Mouse (Mus musculus): ENCODE measurements at regions not wholly inside any gene's neighbourhood (a gene's known extent, or its start where the extent isn't known, plus 50 kb on each side); places are given as distances from the start of the nearest gene placed in this dataset.

DNA sequence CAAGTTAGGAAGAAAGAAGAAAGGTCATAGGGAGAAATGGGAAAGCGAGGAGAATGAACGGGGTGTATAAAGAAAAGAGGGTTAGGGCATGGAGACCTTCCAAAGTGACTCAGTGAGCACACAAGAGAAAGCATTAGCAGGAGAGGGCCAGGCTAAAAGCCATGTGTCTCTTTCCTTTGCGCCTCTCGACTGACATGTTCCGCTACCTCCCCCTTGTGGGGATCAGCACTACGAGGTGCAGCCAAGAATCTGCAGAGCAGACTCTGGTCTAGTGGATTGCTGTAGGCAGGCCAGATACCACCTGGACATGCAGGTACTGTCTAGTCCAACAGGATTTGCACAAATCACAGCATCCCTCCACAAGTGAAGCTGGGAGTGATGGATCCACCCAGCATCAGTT is 54.0 kb downstream of the Kcna5 start:
- Histone ChIP-seq H3K36me3 (ENCODE audit: control insufficient read depth, insufficient read depth) (no peaks in the 10 kb centered on the region), H3K4me2 (ENCODE audit: low read depth, low read length) (no peak overlapping the region), H3K27ac (ENCODE audit: low read length) (no peak overlapping the region), H3K9me3 (replicated peaks; ENCODE audit: control insufficient read depth, low read length) (no peaks in the 10 kb centered on the region), H3K9ac (ENCODE audit: low read length) (no peak overlapping the region), H3K4me1 (ENCODE audit: control insufficient read depth, insufficient read depth, low read length) (peaks cover 5% of the 10 kb centered on the region), H3K4me3 (ENCODE audit: low read length) (no peak overlapping the region), H3K27me3 (ENCODE audit: control insufficient read depth, insufficient read depth, low read length) (no peaks in the 10 kb centered on the region)
- ATAC-seq (replicated peaks; ENCODE audit: extremely low read depth, insufficient read depth, low FRiP score) = no peak
- WGBS = 55% methylated on average over 6 of the region's 6 CpGs

DNA sequence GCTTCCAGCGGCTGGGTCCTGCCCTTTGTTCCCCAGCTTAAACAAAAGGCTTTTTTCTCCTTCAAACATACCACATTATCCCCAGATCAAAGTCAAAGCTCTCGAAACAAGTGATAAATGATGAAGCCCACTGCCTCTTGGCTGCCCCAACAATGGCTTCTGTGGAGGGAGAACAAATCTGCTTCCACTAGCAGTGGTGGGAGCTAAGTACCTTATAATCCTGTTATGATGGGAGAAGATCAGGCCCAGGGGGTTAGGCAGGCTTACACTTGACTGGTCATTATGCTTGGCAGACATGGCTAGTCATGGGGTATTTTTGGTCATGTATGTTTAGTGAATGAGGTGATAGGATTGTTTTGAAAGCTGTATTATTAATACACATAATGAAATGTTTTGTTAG is 57.7 kb downstream of the Kcna5 start:
- Histone ChIP-seq H3K4me2 (ENCODE audit: low read depth, low read length) (no peak overlapping the region), H3K27ac (ENCODE audit: low read length) (no peak overlapping the region), H3K9ac (ENCODE audit: low read length) (no peak overlapping the region), H3K4me1 (ENCODE audit: control insufficient read depth, insufficient read depth, low read length) (no peaks in the 10 kb centered on the region), H3K27me3 (ENCODE audit: control insufficient read depth, insufficient read depth, low read length) (no peaks in the 10 kb centered on the region), H3K36me3 (ENCODE audit: control insufficient read depth, insufficient read depth) (no peaks in the 10 kb centered on the region), H3K9me3 (replicated peaks; ENCODE audit: control insufficient read depth, low read length) (no peaks in the 10 kb centered on the region), H3K4me3 (ENCODE audit: low read length) (no peak overlapping the region)
- no peak for ATAC-seq (replicated peaks; ENCODE audit: extremely low read depth, insufficient read depth, low FRiP score)
- WGBS = 41% methylated on average over 2 of the region's 2 CpGs

DNA sequence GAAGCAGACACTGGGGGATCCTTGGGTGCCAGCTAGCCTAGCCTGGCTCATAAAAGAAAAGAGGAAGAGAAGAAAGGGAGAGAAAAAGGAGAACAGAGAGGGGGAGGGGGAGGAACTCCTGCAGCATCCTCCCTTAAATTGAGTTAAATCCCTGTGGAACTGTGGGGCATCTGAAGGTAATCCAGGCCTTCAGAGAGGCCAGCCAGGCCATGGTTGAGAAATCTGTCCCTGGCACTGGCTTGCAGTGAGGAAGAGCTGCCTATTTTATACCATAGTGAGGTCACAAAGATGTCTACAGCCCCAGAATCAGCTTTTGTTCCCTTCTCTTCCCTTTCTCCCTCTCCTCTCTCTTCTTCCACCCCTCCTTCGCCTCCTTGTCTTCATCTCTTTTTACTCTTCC is 58.5 kb downstream of the Kcna5 start:
- Histone ChIP-seq H3K9me3 (replicated peaks; ENCODE audit: control insufficient read depth, low read length) (no peaks in the 10 kb centered on the region), H3K27ac (ENCODE audit: low read length) (no peak overlapping the region), H3K4me3 (ENCODE audit: low read length) (no peak overlapping the region), H3K27me3 (ENCODE audit: control insufficient read depth, insufficient read depth, low read length) (no peaks in the 10 kb centered on the region), H3K4me2 (ENCODE audit: low read depth, low read length) (no peak overlapping the region), H3K4me1 (ENCODE audit: control insufficient read depth, insufficient read depth, low read length) (no peaks in the 10 kb centered on the region), H3K9ac (ENCODE audit: low read length) (no peak overlapping the region), H3K36me3 (ENCODE audit: control insufficient read depth, insufficient read depth) (no peaks in the 10 kb centered on the region)
- WGBS = 81% methylated on average over 1 of the region's 1 CpGs
- ATAC-seq (replicated peaks; ENCODE audit: extremely low read depth, insufficient read depth, low FRiP score) = no peak

DNA sequence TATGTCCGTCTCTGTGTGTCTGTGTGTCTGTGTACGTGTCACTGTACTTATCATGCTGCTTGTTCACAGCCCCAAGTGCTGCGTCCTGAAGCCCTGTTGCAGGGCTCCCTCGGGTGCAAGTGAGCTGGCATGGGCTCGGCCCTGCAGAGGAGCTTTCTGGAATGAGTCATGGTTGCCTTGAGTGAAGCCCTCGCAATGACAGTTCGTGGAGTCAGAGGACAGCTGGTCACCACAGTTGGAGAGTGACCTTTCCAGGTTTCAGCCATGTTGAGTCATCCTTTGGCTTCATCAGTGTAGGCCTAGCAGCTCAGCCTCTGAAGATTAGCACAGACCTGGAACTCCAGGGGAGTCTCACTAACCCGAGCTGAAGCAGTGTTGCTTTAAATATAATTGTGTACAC is 59.7 kb downstream of the Kcna5 start:
- Histone ChIP-seq H3K27me3 (ENCODE audit: control insufficient read depth, insufficient read depth, low read length) (no peaks in the 10 kb centered on the region), H3K4me3 (ENCODE audit: low read length) (no peak overlapping the region), H3K27ac (ENCODE audit: low read length) (no peak overlapping the region), H3K4me2 (ENCODE audit: low read depth, low read length) (no peak overlapping the region), H3K9ac (ENCODE audit: low read length) (no peak overlapping the region), H3K36me3 (ENCODE audit: control insufficient read depth, insufficient read depth) (no peaks in the 10 kb centered on the region), H3K9me3 (replicated peaks; ENCODE audit: control insufficient read depth, low read length) (no peaks in the 10 kb centered on the region), H3K4me1 (ENCODE audit: control insufficient read depth, insufficient read depth, low read length) (no peaks in the 10 kb centered on the region; the same call in 1 of the 2 replicates)
- 59% methylated on average over 8 of the region's 8 CpGs for whole genome bisulfite sequencing
- ATAC-seq (replicated peaks; ENCODE audit: extremely low read depth, insufficient read depth, low FRiP score) = no peak

DNA sequence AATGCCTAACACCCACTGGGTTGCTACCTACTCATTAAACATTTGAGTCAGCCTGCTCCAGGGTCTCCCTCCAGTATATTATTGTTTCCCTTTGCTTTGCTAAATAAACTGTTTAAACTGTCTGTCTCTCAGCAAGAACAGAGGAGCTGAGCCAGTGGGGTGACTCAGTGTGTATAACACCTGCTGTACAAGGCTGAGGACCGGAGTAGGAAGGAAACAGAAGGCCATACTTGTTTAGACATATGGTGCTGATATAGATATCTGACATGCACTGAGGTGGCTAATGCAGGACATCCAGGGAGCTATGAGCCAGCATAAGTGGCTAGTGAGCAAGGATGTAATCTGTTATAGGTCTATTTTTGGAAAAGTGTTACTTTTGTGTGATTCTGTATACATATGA is 81.5 kb downstream of the Kcna5 start:
- 24% methylated on average over 1 of the region's 1 CpGs for WGBS
- Histone ChIP-seq H3K36me3 (ENCODE audit: control insufficient read depth, insufficient read depth) (no peaks in the 10 kb centered on the region), H3K4me1 (ENCODE audit: control insufficient read depth, insufficient read depth, low read length) (no peaks in the 10 kb centered on the region), H3K9ac (ENCODE audit: low read length) (no peak overlapping the region), H3K27ac (ENCODE audit: low read length) (no peak overlapping the region), H3K27me3 (ENCODE audit: control insufficient read depth, insufficient read depth, low read length) (no peaks in the 10 kb centered on the region), H3K4me3 (ENCODE audit: low read length) (no peak overlapping the region), H3K4me2 (ENCODE audit: low read depth, low read length) (no peak overlapping the region), H3K9me3 (replicated peaks; ENCODE audit: control insufficient read depth, low read length) (no peaks in the 10 kb centered on the region)
- no peak for ATAC-seq (replicated peaks; ENCODE audit: extremely low read depth, insufficient read depth, low FRiP score)

DNA sequence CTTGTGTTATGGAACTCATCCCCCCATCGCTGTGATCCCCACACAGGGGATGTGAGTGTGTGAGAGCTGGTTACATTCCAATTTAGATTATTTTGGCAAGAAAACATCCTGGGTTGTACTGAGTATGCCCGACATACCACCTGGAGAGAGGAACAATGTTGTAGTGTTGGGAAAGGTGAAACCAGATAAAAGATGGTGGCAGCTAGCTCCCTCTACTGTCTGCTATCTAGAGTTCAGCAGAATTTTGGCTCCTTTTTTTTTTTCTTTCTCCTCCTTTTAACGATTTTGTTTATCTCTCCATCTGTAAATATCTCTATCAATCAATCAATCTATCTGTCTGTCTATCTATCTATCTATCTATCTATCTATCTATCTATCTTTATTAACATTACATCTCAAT is 89.7 kb downstream of the Kcna5 start:
- Histone ChIP-seq H3K36me3 (ENCODE audit: control insufficient read depth, insufficient read depth) (no peaks in the 10 kb centered on the region), H3K4me2 (ENCODE audit: low read depth, low read length) (no peak overlapping the region), H3K9me3 (replicated peaks; ENCODE audit: control insufficient read depth, low read length) (no peaks in the 10 kb centered on the region), H3K9ac (ENCODE audit: low read length) (no peak overlapping the region), H3K4me3 (ENCODE audit: low read length) (no peak overlapping the region), H3K27me3 (ENCODE audit: control insufficient read depth, insufficient read depth, low read length) (no peaks in the 10 kb centered on the region), H3K27ac (ENCODE audit: low read length) (no peak overlapping the region), H3K4me1 (ENCODE audit: control insufficient read depth, insufficient read depth, low read length) (no peaks in the 10 kb centered on the region)
- WGBS = 20% methylated on average over 3 of the region's 3 CpGs
- ATAC-seq (replicated peaks; ENCODE audit: extremely low read depth, insufficient read depth, low FRiP score) = no peak

DNA sequence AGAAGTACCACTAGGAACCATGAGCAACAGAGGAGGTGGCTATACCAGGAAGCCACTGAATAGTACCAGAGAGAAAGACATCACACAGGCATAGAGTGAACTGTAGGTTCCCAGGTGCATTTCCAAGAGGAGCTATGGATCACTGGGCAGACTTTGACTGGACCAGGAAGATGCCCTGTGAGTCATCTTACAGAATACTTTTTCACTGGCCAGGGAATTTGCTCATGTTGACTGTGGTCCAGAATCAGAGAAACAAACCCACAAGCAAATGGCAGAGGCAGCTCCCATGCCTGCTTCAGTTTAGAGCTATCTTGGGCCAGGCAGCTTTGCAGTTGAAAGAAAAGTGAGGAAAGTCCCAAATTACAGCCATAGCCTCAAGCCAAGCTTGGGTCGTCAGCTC is 95.0 kb downstream of the Kcna5 start:
- H3K4me1 ChIP-seq (ENCODE audit: control insufficient read depth, insufficient read depth, low read length) = no peaks in the 10 kb centered on the region
- H3K9me3 ChIP-seq (replicated peaks; ENCODE audit: control insufficient read depth, low read length) = no peaks in the 10 kb centered on the region
- no peaks in the 10 kb centered on the region for H3K27me3 ChIP-seq (ENCODE audit: control insufficient read depth, insufficient read depth, low read length)
- H3K36me3 ChIP-seq (ENCODE audit: control insufficient read depth, insufficient read depth) = no peaks in the 10 kb centered on the region
- 75% methylated on average over 1 of the region's 1 CpGs for WGBS
- no peak for ATAC-seq (replicated peaks; ENCODE audit: extremely low read depth, insufficient read depth, low FRiP score)
- H3K4me2 ChIP-seq (ENCODE audit: low read depth, low read length) = no peak overlapping the region
- H3K4me3 ChIP-seq (ENCODE audit: low read length) = no peak overlapping the region
- H3K27ac ChIP-seq (ENCODE audit: low read length) = no peak overlapping the region
- H3K9ac ChIP-seq (ENCODE audit: low read length) = no peak overlapping the region

DNA sequence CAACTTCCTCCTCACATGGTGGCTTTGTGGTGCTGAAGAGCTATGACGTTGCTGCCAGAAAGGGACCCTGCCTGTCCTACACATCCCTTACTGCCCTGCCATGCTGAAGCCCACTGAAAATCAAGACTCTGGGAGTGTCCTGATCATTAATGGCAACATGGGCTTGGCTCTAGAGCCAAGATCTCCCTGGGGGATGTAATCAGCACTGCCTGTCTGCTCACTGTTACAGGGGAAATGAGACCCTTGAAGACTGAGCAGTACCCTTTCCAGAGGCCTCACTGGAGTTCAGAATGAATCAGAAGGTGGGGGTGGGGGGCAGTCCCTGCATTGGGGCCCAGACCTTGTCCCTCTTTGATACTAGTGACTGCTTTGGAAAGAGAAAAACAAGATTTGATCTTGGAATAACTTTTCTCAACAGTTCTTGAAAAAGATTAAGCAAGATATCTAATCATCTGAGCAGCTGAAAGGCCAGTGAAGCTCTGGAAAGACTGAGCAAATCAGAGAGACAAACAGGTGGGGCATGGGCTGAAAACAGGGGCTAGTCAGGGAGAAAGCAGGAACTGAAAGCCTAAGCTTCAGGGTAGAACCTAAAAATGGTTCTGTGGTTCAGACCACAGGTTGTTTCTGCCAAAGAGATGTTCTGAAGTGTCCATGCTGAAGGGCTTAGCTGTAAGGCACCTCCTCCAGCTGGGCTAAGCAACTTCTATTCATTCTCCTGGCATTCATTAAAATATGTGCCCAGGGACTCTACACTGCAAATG is 97.1 kb downstream of the Kcna5 start:
- Histone ChIP-seq H3K27ac (ENCODE audit: low read length) (no peak overlapping the region), H3K4me1 (ENCODE audit: control insufficient read depth, insufficient read depth, low read length) (no peaks in the 10 kb centered on the region), H3K9me3 (replicated peaks; ENCODE audit: control insufficient read depth, low read length) (no peaks in the 10 kb centered on the region), H3K27me3 (ENCODE audit: control insufficient read depth, insufficient read depth, low read length) (no peaks in the 10 kb centered on the region), H3K4me2 (ENCODE audit: low read depth, low read length) (no peak overlapping the region), H3K9ac (ENCODE audit: low read length) (no peak overlapping the region), H3K36me3 (ENCODE audit: control insufficient read depth, insufficient read depth) (no peaks in the 10 kb centered on the region), H3K4me3 (ENCODE audit: low read length) (no peak overlapping the region)
- 57% methylated on average over 1 of the region's 1 CpGs for WGBS
- ATAC-seq (replicated peaks; ENCODE audit: extremely low read depth, insufficient read depth, low FRiP score) = no peak

DNA sequence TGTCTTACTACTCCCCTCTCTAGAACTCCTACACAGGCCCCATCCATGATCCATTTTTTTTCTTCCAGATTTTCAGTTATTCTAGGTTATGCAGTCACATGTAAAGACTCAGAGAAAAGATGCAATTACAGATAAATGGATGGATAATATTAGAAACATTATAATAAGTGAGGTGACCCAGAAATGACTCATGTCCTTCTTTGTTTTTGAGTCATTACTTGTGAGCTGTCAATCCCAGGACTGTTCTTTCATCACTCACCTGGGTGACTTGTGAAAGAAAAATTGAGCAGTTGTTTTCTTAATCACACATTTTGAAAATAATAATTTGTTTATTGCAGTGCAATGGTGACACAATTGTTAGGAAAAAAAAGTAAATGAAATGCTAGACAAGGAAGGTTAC is 108.0 kb downstream of the Kcna5 start:
- H3K9me3 ChIP-seq (replicated peaks; ENCODE audit: control insufficient read depth, low read length) = no peaks in the 10 kb centered on the region
- ATAC-seq (replicated peaks; ENCODE audit: extremely low read depth, insufficient read depth, low FRiP score) = no peak
- no peaks in the 10 kb centered on the region for H3K4me1 ChIP-seq (ENCODE audit: control insufficient read depth, insufficient read depth, low read length)
- no peaks in the 10 kb centered on the region for H3K36me3 ChIP-seq (ENCODE audit: control insufficient read depth, insufficient read depth)
- no peak overlapping the region for H3K27ac ChIP-seq (ENCODE audit: low read length)
- no peak overlapping the region for H3K9ac ChIP-seq (ENCODE audit: low read length)
- no peak overlapping the region for H3K4me3 ChIP-seq (ENCODE audit: low read length)
- H3K27me3 ChIP-seq (ENCODE audit: control insufficient read depth, insufficient read depth, low read length) = no peaks in the 10 kb centered on the region; the same call in 1 of the 2 replicates
- no peak overlapping the region for H3K4me2 ChIP-seq (ENCODE audit: low read depth, low read length)

Measured in heart, embryonic 16.5 days (tissue).